Mouse (Mus musculus): ENCODE results near the gene Fam219a. TPM values are rescaled to one million over a fixed set of nuclear protein-coding genes. Genes with fewer than 3 reads are reported as not detected.

Fam219a gene
- total and polyA plus RNA-seq, 2 experiments from 2014 or later: 2.3 to 4.0 TPM

- Histone ChIP-seq H3K4me3 (ENCODE audit: low read depth, low read length) (no peak overlapping the region), H3K4me1 (ENCODE audit: control insufficient read depth, insufficient read depth) (peaks cover 21% of the 10 kb centered on the region), H3K9ac (replicated peaks; ENCODE audit: low read depth, low read length) (no peak overlapping the region), H3K27me3 (ENCODE audit: control insufficient read depth, insufficient read depth, low read length) (peaks cover 48% of the 10 kb centered on the region), H3K27ac (ENCODE audit: low read depth) (no peak overlapping the region), H3K36me3 (replicated peaks; ENCODE audit: control insufficient read depth, insufficient read depth, low read length) (no peaks in the 10 kb centered on the region), H3K4me2 (ENCODE audit: low read depth, low read length) (no peak overlapping the region), H3K9me3 (replicated peaks; ENCODE audit: control insufficient read depth, low read length) (no peaks in the 10 kb centered on the region)
- TF ChIP-seq EP300 (IDR thresholded peaks at IDR 0.05; ENCODE audit: low read depth) (no peak), CTCF (IDR thresholded peaks at IDR 0.05; ENCODE audit: low read depth) (no peak; the same call in 1 of the 2 replicates)
- ATAC-seq (ENCODE audit: insufficient read depth, low read depth) (no peak), DNase-seq (ENCODE audit: low spot score) (no peak)
- 52% methylated on average over 11 of the region's 11 CpGs for WGBS
Observed at GRCm38 (mm10) chr4:41505131-41505551, 64.2 kb downstream of the Fam219a start.

- Histone ChIP-seq H3K9ac (replicated peaks; ENCODE audit: low read depth, low read length) (no peak overlapping the region), H3K27me3 (ENCODE audit: control insufficient read depth, insufficient read depth, low read length) (peaks cover 52% of the 10 kb centered on the region), H3K4me3 (ENCODE audit: low read depth, low read length) (no peak overlapping the region), H3K36me3 (replicated peaks; ENCODE audit: control insufficient read depth, insufficient read depth, low read length) (no peaks in the 10 kb centered on the region), H3K4me1 (ENCODE audit: control insufficient read depth, insufficient read depth) (peaks cover 21% of the 10 kb centered on the region), H3K27ac (ENCODE audit: low read depth) (no peak overlapping the region), H3K9me3 (replicated peaks; ENCODE audit: control insufficient read depth, low read length) (no peaks in the 10 kb centered on the region), H3K4me2 (ENCODE audit: low read depth, low read length) (no peak overlapping the region)
- no peak for TF ChIP-seq EP300 (IDR thresholded peaks at IDR 0.05; ENCODE audit: low read depth)
- peak; percentile 12; the same call in 1 of the 2 replicates for TF ChIP-seq CTCF (IDR thresholded peaks at IDR 0.05; ENCODE audit: low read depth)
- no peak for DNase-seq (ENCODE audit: low spot score)
- 69% methylated on average over 5 of the region's 5 CpGs for WGBS
- ATAC-seq (ENCODE audit: insufficient read depth, low read depth): no peak
Observed at GRCm38 (mm10) chr4:41504325-41504724, 65.0 kb downstream of the Fam219a start.

- WGBS: 2% methylated on average over 18 of the region's 18 CpGs
- Histone ChIP-seq H3K4me2 (ENCODE audit: low read depth, low read length) (peak within 1 kb of the TSS; percentile 70), H3K4me1 (ENCODE audit: control insufficient read depth, insufficient read depth) (peaks cover 23% of the 10 kb centered on the region), H3K9ac (replicated peaks; ENCODE audit: low read depth, low read length) (peak within 1 kb of the TSS; percentile 43), H3K9me3 (replicated peaks; ENCODE audit: control insufficient read depth, low read length) (no peaks in the 10 kb centered on the region), H3K27ac (ENCODE audit: low read depth) (no peak within 1 kb of the TSS), H3K36me3 (replicated peaks; ENCODE audit: control insufficient read depth, insufficient read depth, low read length) (no peaks in the 10 kb centered on the region), H3K4me3 (ENCODE audit: low read depth, low read length) (peak within 1 kb of the TSS; percentile 48), H3K27me3 (ENCODE audit: control insufficient read depth, insufficient read depth, low read length) (peaks cover 53% of the 10 kb centered on the region)
- peak; percentile 95 for DNase-seq (ENCODE audit: low spot score)
- peak; percentile 94 for ATAC-seq (ENCODE audit: insufficient read depth, low read depth)
- TF ChIP-seq EP300 (IDR thresholded peaks at IDR 0.05; ENCODE audit: low read depth) (no peak), CTCF (IDR thresholded peaks at IDR 0.05; ENCODE audit: low read depth) (peak; percentile 17; the same call in 1 of the 2 replicates)
Observed at GRCm38 (mm10) chr4:41502986-41503412, 66.3 kb downstream of the Fam219a start, which contains the start of gene AI464131. Gene AI464131, minus strand, starts transcription at chr4:41503076.

GRCm38 (mm10) chr4:41502171-41502940, 67.0 kb downstream of the Fam219a start:
- peaks cover 53% of the 10 kb centered on the region for H3K27me3 ChIP-seq (ENCODE audit: control insufficient read depth, insufficient read depth, low read length)

GRCm38 (mm10) chr4:41500787-41501186, 68.6 kb downstream of the Fam219a start:
- peaks cover 14% of the 10 kb centered on the region for H3K4me1 ChIP-seq (ENCODE audit: control insufficient read depth, insufficient read depth)
- no peak overlapping the region for H3K27ac ChIP-seq (ENCODE audit: low read depth)
- H3K4me2 ChIP-seq (ENCODE audit: low read depth, low read length): no peak overlapping the region
- no peak for ATAC-seq (ENCODE audit: insufficient read depth, low read depth)
- H3K9me3 ChIP-seq (replicated peaks; ENCODE audit: control insufficient read depth, low read length): no peaks in the 10 kb centered on the region
- DNase-seq (ENCODE audit: low spot score): no peak
- H3K4me3 ChIP-seq (ENCODE audit: low read depth, low read length): no peak overlapping the region
- no peak for TF ChIP-seq CTCF (IDR thresholded peaks at IDR 0.05; ENCODE audit: low read depth)
- peaks cover 60% of the 10 kb centered on the region for H3K27me3 ChIP-seq (ENCODE audit: control insufficient read depth, insufficient read depth, low read length)
- H3K9ac ChIP-seq (replicated peaks; ENCODE audit: low read depth, low read length): no peak overlapping the region
- no peaks in the 10 kb centered on the region for H3K36me3 ChIP-seq (replicated peaks; ENCODE audit: control insufficient read depth, insufficient read depth, low read length)
- 82% methylated on average over 4 of the region's 4 CpGs for WGBS

More at GRCm38 (mm10) chr4:41502171-41502940, 67.0 kb downstream of the Fam219a start:
- Histone ChIP-seq H3K27ac (ENCODE audit: low read depth) (no peak overlapping the region), H3K9ac (replicated peaks; ENCODE audit: low read depth, low read length) (peak overlapping the region; percentile 43), H3K4me1 (ENCODE audit: control insufficient read depth, insufficient read depth) (peaks cover 26% of the 10 kb centered on the region), H3K4me2 (ENCODE audit: low read depth, low read length) (peak overlapping the region; percentile 70), H3K36me3 (replicated peaks; ENCODE audit: control insufficient read depth, insufficient read depth, low read length) (no peaks in the 10 kb centered on the region), H3K4me3 (ENCODE audit: low read depth, low read length) (peak overlapping the region; percentile 48), H3K9me3 (replicated peaks; ENCODE audit: control insufficient read depth, low read length) (no peaks in the 10 kb centered on the region)
- 20% methylated on average over 20 of the region's 20 CpGs for WGBS
- DNase-seq (ENCODE audit: low spot score): peak; percentile 51
- ATAC-seq (ENCODE audit: insufficient read depth, low read depth): peak; percentile 22
- TF ChIP-seq EP300 (IDR thresholded peaks at IDR 0.05; ENCODE audit: low read depth) (no peak), CTCF (IDR thresholded peaks at IDR 0.05; ENCODE audit: low read depth) (no peak)

All from heart, postnatal 0 days (tissue).